Mouse (Mus musculus) brain, embryonic 14.5 days (tissue): ENCODE data around the gene Lrrc8c.

ENCODE experiments used
- CTCF ChIP-seq: fragments of 200-500 bp; IDR thresholded peaks from 2 replicates; pipeline ENCODE4 v1.5.1; 2012; ENCODE audit warnings: inconsistent platforms, mild to moderate bottlenecking, moderate library complexity, borderline replicate concordance; ENCODE audit not compliant: insufficient read depth, insufficient read length; ENCODE audit errors: extremely low read depth
- POLR2A ChIP-seq: fragments of 200-500 bp; IDR thresholded peaks from 2 replicates; pipeline ENCODE4 v1.6.1; 2012; ENCODE audit warnings: mild to moderate bottlenecking, inconsistent platforms, borderline replicate concordance; ENCODE audit not compliant: poor library complexity, insufficient read depth, insufficient read length, severe bottlenecking; ENCODE audit errors: extremely low read depth

- TF ChIP-seq CTCF, result no peak
- TF ChIP-seq POLR2A, result no peak
Observed at GRCm38 (mm10) chr5:105477527-105477926, 41.7 kb upstream of the Lrrc8c start.
